Mouse (Mus musculus) heart, postnatal 0 days (tissue): ENCODE results near the gene Galnt10. TPM values are rescaled to one million over a fixed set of nuclear protein-coding genes. Genes with fewer than 3 reads are reported as not detected.
A peak's percentile ranks its signal among the peaks of the same experiment; 100 is the strongest.

ENCODE experiments used
- ATAC-seq: fragments of 200-750 bp; cut with Nextera tagmentation; 2 replicates; pipeline ENCODE4 v1.8.0; 2017; ENCODE audit warnings: low read depth, moderate number of reproducible peaks, moderate library complexity; ENCODE audit not compliant: insufficient read depth
- DNase-seq: peaks from one replicate; pipeline ENCODE4 v3.0.0-alpha.2; 2016; ENCODE audit warnings: low spot score
- H3K27ac ChIP-seq: fragments of 300-500 bp; sonication (generic); 2 replicates; pipeline ENCODE4 v1.5.1; 2014; ENCODE audit warnings: low read depth, mild to moderate bottlenecking
- H3K27me3 ChIP-seq: fragments of 300-500 bp; sonication (generic); 2 replicates; pipeline ENCODE4 v1.6.1; 2014; ENCODE audit warnings: low read length, mixed read lengths; ENCODE audit not compliant: control insufficient read depth, insufficient read depth
- H3K36me3 ChIP-seq: fragments of 300-500 bp; sonication (generic); replicated peaks from 2 replicates; pipeline ENCODE4 v1.6.1; 2014; ENCODE audit warnings: low read length, mixed read lengths; ENCODE audit not compliant: control insufficient read depth, insufficient read depth
- H3K4me1 ChIP-seq: fragments of 300-500 bp; sonication (generic); 2 replicates; pipeline ENCODE4 v1.6.1; 2014; ENCODE audit warnings: antibody characterized with exemption; ENCODE audit not compliant: control insufficient read depth, insufficient read depth
- H3K4me2 ChIP-seq: fragments of 300-500 bp; sonication (generic); 2 replicates; pipeline ENCODE4 v1.6.1; 2014; ENCODE audit warnings: low read depth, mild to moderate bottlenecking, low read length, moderate library complexity
- H3K4me3 ChIP-seq: fragments of 300-500 bp; sonication (generic); 2 replicates; pipeline ENCODE4 v1.5.1; 2014; ENCODE audit warnings: low read depth, low read length
- H3K9ac ChIP-seq: fragments of 300-500 bp; sonication (generic); replicated peaks from 2 replicates; pipeline ENCODE4 v1.6.1; 2014; ENCODE audit warnings: low read depth, low read length, mixed read lengths
- H3K9me3 ChIP-seq: fragments of 300-500 bp; sonication (generic); replicated peaks from 2 replicates; pipeline ENCODE4 v1.6.1; 2016; ENCODE audit warnings: low read length; ENCODE audit not compliant: control insufficient read depth
- CTCF ChIP-seq: IDR thresholded peaks from 2 replicates; pipeline ENCODE4 v1.5.1; 2016; ENCODE audit warnings: antibody characterized with exemption, control low read depth, low read depth
- EP300 ChIP-seq: IDR thresholded peaks from 2 replicates; pipeline ENCODE4 v1.6.1; 2016; ENCODE audit warnings: antibody characterized with exemption, low read depth
- WGBS: fragments of 180-500 bp; shearing (Covaris S2); extraction: QIAGEN DNeasy Blood & Tissue Kit; methylation state at CpG from one replicate; pipeline ENCODE4 v1.1.7; 2014; 5-methylcytosine and 5-hydroxymethylcytosine counted together
- polyA plus RNA-seq: library from polyadenylated mRNA; unstranded; fragments of >200 nt; fragmentation: Nextera tagmentation; extraction: Ambion mirVana; gene quantifications from 2 replicates; pipeline ENCODE4 v1.2.1, GENCODE M21; 2015
- total RNA-seq: library from RNA; depleted of rRNA; stranded (reverse); fragments of >200 nt; gene quantifications from 2 replicates; pipeline ENCODE4 v1.2.3, GENCODE M21; 2014; ENCODE audit warnings: low replicate concordance; rRNA removed

Gene Galnt10
- total and polyA plus RNA-seq, 2 experiments from 2014 or later, result 3.4 to 4.3 TPM

DNA sequence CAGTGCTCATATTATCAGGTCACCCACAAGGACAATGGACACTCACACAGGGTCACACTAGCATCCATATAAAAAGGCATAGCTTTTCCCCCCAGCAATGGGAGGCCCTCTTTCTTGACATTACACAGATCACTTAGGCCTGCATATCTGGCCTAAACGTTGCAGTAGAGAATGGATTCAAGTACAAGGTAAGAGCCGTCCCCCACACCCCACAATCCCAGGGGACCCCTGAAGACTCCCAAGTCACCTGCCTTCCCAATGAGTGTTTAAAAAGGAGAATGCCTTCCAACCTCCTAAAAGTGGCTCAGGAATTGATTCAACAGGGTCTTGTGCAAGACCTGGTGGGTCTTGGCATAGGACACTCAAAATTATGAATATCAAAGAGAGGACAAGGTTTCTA is 190.1 kb downstream of the Galnt10 start:
- H3K36me3 ChIP-seq, result no peaks in the 10 kb centered on the region
- no peak overlapping the region for H3K9ac ChIP-seq
- DNase-seq (no peak), ATAC-seq (no peak)
- 37% methylated on average over 2 of the region's 2 CpGs for WGBS
- H3K9me3 ChIP-seq, result no peaks in the 10 kb centered on the region
- no peak overlapping the region for H3K27ac ChIP-seq
- H3K4me3 ChIP-seq, result no peak overlapping the region
- no peak for TF ChIP-seq EP300
- TF ChIP-seq CTCF, result no peak
- no peak overlapping the region for H3K4me2 ChIP-seq
- H3K27me3 ChIP-seq, result peaks cover 98% of the 10 kb centered on the region
- H3K4me1 ChIP-seq, result no peaks in the 10 kb centered on the region

DNA sequence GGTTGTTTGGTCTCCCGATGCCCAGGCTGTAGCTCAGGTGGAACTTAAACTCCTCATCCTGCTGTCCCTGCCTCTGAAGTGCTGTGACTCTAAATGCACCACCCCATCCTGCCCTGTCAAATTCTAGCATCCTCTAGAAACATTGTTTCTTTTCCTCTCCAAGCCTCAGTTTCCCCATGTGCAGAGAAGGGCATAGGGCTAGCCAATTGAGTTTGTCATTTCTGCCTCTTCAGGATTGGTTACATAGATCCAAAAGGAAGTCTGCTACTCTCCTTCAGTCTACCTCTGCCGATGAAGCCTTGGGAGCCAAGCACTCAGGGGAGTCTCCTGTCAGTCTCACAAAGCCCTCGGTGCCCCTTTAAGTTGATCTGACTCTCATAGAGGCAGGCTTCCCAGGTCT is 190.7 kb downstream of the Galnt10 start:
- no peaks in the 10 kb centered on the region for H3K9me3 ChIP-seq
- H3K27me3 ChIP-seq, result peaks cover 98% of the 10 kb centered on the region
- DNase-seq, result no peak
- no peak overlapping the region for H3K27ac ChIP-seq
- no peak overlapping the region for H3K4me3 ChIP-seq
- no peak for ATAC-seq
- no peaks in the 10 kb centered on the region for H3K36me3 ChIP-seq
- no peak overlapping the region for H3K9ac ChIP-seq
- no peak overlapping the region for H3K4me2 ChIP-seq
- 49% methylated on average over 3 of the region's 3 CpGs for WGBS
- no peak for TF ChIP-seq EP300
- no peak for TF ChIP-seq CTCF
- no peaks in the 10 kb centered on the region for H3K4me1 ChIP-seq

DNA sequence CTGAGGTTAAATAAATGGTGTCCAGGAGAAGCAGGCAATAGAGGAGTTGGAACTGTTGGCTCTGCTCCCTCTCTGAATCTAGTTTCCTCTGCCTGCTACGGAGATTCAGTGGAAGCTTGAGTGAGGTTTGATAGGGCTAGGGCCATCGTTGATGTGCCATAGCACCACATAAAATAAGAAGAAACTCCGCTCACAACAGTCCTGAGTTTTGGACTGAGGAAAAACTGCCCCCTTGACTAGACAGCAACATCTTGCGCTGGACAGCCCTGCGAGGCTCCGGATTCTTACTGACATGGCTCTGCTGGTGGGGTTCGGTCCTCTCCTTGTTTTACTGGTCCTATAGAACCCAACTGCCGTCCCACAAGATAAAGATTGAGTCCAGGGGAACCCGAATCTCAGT is 191.2 kb downstream of the Galnt10 start:
- ATAC-seq (no peak), DNase-seq (no peak)
- Histone ChIP-seq H3K9me3 (no peaks in the 10 kb centered on the region), H3K4me1 (no peaks in the 10 kb centered on the region), H3K4me3 (no peak overlapping the region), H3K27ac (no peak overlapping the region), H3K4me2 (peak overlapping the region; percentile 42; the same call in 1 of the 2 replicates), H3K36me3 (no peaks in the 10 kb centered on the region), H3K27me3 (peaks cover 96% of the 10 kb centered on the region), H3K9ac (no peak overlapping the region)
- WGBS, result 34% methylated on average over 9 of the region's 9 CpGs
- TF ChIP-seq CTCF (no peak), EP300 (no peak)

Other genes with a start within 250 kb of the Galnt10 start
- 23.6 and 41.8 TPM in 2 replicates for gene Fam114a2, start 126.8 kb upstream of the Galnt10 start, total RNA-seq
- gene Fam114a2, start 126.8 kb upstream of the Galnt10 start, polyA plus RNA-seq, result 50.6 and 56.2 TPM in 2 replicates
- 16.3 and 19.4 TPM in 2 replicates for gene Mfap3, start 126.8 kb upstream of the Galnt10 start, total RNA-seq
- 19.5 and 23.1 TPM in 2 replicates for gene Mfap3, start 126.8 kb upstream of the Galnt10 start, polyA plus RNA-seq
- gene Sap30l, start 156.2 kb downstream of the Galnt10 start, total RNA-seq, result 16.8 and 28.7 TPM in 2 replicates
- 8.2 and 8.3 TPM in 2 replicates for gene Sap30l, start 156.2 kb downstream of the Galnt10 start, polyA plus RNA-seq
- gene Hand1, start 187.4 kb downstream of the Galnt10 start, total RNA-seq, result 2.0 TPM in 1 of 2 replicates, not detected in the other
- gene Hand1, start 187.4 kb downstream of the Galnt10 start, polyA plus RNA-seq, result 2.7 and 3.3 TPM in 2 replicates